Mouse (Mus musculus) embryo, embryonic 10.5 days (tissue): ENCODE data around the gene Erv3.
"Not testable (repeated sequence)": the region's sequence is repeated elsewhere in the genome, so short reads cannot be mapped to it uniquely, and the experiment has no call there.

Source experiments
- DNase-seq: peaks from one replicate; pipeline ENCODE4 v3.0.0-alpha.2; 2015; ENCODE audit warnings: low spot score

Erv3 gene

DNA sequence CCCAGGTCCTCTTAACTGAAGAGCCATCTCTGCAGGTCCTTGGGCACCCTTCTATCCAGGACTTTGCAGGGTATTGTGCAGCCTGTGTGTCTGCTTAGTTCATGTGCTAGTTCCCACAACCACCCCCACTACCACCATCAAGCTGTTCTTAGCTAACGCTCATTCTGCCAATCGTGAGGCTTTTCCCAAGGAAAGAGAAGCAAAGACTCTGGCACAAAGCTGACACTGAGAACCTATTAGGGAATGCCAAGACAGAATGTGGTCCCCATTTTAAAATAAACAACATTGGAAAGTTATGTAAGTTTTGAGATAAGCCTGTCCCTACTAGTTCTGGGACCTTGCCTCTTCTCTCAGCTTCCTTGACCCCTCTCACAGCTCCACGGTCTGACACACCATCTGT, 3.9 kb upstream of the Erv3 start:
- DNase-seq: no peak

DNA sequence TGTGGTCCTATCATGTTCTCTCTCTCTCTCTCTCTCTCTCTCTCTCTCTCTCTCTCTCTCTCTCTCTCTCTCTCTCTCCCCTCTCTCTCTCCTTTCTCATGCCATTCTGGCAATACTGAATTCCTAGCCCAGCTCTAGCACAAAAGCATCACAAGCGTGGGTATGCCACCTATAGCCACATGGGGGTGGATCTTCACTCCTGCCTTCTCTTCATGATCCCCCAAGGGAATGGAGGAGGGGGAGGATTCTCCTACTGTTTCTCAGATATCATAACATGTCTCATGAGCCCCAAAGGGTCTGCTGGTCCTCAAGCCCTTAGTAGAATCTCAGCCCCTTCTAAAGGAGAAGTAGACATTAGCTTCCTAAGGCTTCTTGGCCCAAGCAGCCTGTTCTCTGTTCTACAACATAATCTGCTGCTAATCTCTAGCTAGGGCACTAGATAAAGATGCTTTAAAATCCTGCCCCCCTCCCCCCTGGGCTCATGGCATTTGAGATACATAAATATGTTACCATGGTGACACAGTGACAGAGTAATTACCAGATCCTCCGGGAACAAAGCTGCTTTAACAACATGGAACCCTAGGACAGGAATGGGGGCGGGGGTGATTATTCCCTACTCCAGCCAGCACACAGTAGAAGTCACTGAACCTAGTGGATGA, 3.2 kb upstream of the Erv3 start:
- peak; percentile 33 for DNase-seq

DNA sequence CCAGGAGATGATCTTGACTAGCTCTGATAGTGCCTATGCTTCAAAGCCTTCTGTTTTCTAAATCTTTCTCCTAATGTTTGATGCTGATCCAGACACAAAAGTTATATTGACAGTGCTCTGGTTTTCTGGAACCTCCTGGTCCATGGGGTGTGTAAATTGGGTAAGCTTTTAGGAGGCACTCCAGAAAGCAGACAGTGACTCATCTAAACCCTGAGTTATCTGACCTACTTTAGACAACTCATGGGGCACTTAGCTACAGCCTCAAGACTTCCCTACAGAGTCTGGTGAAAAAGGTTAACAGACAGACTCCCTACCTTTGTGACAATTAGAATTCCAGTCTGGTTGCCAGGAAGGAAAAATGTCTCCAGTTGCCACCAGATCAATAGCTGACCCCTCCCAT, 1.7 kb downstream of the Erv3 start:
- no peak for DNase-seq

DNA sequence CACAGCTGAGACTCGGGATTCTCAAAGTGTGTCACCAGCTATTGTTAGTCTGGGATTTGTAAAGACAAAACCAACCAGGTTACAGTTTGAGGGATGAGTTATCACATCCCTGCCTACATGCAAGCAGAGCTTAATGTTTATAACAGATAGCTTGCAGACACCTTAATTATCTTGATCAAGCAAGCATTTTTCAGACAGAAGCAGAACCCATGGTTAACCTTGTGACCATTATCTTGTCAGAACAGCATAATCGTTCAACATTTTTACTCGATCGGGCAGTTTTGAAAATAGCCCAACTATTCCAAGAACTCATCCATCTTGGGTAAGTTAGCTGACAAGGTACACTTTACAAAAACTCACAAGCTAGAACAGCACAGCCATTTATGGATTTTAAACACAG, 5.8 kb downstream of the Erv3 start:
- no peak for DNase-seq

DNA sequence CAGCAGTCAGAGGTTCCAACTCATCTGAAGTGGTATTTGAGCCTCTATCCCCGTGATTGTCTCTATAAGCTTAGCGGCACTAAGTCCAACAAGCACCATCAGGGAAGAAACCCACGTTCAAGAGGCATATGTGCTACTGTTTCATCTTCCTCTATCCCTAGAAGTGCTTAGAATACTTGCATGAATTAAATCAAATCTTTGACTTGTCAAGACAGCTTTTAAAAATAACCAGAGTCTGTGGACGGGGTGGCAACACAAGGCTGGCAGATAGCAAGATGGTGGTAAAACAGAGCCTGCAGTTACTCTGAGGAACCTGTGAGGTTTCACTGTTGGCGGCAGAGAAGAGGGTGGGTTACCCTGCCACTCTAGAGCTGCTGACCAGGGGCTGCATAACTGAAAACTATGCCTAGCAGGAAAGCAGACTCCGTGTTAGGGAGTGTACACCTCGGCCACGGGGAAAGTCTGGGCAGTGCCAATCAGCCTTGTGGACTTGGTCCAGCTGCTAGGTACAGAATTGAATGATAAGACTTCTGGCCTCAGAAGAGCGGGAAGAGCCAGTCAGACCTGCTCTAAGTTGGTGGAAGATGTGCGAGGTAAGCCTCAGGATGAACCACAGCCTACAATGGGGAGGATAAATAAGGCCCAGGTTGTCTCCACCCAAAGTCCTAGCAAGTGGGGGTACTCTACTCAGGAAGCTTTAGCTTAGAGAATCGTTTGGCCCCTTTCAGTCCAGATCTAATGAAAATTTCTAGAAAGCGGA, 8.0 kb downstream of the Erv3 start:
- no peak for DNase-seq

DNA sequence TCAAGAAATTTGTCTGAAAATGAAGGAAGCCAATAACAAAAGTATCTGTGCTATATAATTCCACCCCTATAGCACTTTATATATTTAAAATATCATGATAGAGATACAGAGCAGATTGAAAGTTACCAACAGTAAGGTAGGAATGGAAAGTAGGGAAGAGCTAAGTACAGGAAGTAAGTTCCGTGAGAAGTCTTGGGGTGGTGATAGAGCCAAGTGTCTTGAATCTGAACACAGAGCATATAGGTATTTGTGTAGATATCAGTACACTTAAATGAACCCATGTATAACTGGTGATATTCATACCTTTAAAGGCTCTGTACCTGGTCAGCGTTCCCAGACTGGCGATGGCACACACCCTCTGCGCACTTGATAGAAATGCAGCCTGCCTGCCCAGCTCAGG, 9.5 kb downstream of the Erv3 start:
- no peak for DNase-seq

DNA sequence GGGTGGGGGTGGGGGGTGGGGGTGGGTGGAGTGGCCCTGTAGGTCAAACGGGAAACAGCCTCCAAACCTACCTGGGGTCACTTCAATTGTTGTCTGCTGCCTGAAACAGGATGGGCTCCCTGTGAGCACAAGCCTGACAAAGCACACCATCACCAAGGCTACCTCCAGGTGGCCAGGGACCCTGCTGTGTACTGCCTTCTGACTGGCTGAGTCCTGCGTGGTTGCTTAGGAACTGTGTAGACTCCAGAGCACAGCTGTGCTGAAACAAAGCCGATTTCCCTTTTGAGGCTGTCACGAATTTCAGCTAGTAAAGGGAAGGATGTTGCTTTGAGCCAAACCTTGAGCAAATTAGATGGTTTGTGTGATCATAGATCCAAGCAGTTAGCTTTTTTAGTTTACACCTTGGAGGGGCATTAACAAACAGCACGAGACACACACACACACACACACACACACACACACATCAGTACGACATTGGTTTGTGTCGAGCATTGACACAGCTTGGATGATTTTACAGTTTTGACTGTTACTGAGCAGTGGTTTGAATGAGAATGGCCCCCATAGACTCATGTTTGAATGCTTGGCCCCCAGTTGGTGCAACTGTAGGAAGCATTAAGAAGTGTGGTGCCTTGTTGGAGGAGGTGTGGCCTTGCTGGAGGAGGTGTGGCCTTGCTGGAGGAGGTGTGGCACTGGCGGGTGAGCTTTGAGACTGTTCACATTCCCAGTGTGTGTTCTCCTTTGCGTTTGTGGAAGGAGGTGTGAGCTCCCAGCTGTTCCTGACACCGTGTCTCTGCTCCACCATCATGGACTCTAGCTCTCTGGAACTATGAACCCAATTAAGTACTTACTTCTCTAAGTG, 11.8 kb downstream of the Erv3 start:
- DNase-seq: peak; percentile 78

DNA sequence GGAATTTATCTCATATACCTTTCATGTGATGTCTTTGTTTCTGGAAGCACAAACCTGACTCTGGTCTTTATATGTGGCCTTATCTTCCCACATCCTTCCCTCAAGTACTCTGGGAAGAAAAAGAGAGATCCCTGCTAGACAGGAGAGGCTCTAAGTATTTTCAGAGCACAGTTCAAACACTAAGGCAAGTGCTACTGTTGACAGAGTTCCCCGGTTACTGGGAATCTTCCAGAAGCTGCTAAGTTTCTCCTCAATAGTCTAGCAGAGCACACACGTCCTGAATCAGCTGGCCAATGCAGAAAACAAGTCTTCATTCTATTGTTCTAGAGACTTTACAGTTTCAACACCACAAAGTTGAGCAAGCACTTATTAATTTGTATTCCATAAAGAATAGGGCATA, 12.7 kb downstream of the Erv3 start:
- no peak for DNase-seq

DNA sequence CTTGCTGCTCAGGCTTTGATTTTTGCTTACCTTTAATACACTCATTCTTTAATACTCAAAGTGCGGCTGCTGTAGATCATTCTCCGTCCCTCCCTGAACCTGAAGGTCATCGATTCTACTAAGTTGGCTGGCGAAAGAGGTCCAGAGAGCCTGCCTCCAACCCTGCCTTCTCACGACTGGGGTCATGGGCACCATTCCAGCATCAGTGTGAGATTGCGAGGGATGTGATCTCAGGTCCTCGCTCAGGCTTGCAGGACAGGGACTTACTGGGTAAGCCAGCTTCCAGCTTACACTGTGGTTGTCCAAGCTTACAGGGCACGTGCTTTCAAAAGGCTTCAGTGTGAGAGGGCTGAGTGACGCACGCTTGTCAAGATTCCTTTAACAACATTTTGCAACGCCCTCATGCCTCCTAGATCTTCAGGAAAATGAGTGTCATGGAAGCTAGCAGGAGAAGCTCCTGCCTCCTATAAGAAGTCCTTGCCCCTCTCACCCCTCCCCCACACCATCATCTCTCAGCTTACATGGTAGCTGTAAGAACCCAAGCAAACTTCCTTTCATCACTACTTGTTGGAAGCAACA, 13.3 kb downstream of the Erv3 start:
- no peak for DNase-seq

DNA sequence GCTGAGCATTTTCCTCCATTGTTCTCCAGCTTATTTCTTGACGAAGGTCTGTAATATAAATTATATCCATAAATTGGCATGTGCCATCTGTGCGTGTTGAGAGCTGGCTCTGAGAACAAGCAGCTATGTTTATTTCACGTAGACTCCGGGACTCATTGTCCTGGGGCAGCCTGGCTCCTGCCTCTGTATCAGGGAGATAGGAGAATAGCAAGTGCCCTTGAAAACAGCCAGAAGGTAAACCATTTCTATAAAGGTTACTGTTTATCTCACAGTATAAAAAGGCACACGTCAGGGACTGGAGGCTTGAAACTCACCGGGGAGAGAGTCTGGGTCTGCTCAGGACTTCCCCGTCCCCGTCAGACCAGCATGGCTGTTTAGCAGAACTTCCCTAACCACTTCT, 13.9 kb downstream of the Erv3 start:
- no peak for DNase-seq

DNA sequence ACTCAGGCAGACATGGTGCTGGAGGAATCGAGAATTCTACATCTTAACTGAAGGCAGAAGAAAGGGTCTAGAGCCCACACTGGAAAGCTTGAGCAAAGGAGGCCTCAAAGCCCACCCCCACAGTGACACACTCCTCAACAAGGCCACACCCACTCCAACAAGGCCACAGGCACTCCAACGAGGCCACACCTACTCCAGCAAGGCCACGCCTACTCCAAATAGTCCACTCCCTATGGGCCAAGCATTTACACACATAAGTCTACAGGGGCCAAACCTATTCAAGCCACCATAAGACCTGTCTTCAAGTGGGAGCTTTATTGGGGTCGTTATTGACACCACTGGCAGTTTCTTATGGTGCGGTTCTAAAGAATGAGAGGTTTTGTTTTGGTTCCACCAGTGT, 17.0 kb downstream of the Erv3 start:
- no peak for DNase-seq

DNA sequence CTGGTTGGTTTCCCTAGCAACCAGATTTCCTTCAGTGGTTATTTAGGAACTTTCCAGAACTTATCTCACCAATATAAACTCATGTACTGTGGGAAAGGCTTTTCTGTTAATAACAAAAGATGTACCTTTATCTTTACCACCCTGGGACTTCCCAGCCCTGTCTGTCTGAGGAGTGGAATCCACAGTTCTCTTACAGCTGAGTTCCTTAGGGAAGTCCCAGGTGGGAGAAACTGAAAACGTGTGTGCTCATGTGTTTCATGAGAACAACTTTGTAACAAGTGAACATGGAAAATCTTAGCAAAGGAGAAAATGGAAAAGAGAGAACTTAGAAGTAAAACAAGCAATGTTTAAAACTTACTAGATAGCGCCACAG, 18.2 kb downstream of the Erv3 start:
- no peak for DNase-seq

DNA sequence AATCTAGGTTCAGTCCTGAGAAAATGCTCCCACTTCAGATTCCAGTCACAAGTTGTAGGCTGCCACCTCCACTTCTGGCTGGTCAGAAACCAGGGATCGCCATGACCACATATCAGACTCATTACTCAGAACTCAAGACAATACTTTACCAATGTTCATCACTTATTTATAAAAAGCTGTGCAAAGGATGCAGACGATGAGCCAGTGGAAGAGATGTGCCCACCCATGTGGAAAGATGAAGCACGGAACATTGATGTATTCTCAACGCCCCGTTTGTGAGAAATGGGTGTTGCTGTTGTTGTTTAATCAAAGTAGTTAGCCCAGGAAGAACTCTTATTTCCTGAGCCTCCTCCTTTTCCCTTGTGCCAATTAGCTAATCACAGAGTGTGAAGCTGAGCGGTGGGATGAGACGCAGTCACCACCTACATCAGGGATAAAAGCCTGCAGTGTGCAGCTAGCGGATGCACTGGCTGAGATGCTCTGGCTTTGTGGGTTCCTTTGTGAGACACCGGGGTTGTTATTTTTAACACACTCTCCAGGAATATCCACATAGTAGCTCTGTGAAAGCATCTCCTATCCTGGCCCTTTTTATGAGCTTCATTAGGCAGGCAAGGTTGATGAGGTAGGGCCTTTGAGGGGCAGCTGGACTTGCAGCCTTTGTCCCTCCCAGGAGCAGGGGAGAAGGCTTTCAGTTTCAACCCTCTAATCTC, 18.8 kb downstream of the Erv3 start:
- DNase-seq: no peak

DNA sequence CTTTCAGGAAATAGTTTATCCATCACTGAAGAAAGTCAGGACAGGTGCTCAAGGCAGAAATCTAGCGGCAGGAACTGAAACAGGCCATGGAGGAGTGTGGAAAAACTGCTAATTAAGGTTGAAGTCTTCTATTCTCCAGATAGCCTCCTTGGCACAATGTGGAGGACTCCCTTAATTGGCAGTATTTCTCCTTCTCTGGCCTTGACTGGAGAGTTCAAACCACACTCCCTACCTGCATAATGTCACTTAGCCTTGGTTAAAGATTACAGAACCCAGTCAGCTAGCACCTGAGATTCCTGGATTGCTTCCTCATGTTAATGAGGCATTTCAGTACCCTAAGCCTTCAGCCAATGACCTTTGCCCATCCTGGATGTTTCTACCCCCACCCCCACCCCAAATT, 25.3 kb downstream of the Erv3 start:
- no peak for DNase-seq

DNA sequence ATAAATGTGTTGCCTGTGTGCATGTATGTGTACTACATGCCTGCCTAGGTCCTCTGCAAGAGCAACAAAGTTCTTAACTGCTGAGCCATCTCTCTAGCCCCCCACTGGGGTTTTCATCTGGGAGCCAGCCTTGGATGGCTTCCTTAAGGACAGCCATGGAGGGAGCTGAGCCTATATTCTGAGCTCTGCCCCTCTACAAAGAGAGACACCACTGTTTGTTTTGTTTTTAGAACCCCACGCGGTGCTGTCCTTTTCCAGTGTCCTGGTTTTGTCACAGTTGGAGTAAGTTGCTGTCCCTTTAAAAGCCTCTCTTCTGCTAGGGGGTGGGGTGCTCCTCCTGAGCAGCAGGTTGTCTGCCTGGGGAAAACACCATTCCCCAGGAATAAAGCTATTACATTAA, 27.7 kb downstream of the Erv3 start:
- no peak for DNase-seq

DNA sequence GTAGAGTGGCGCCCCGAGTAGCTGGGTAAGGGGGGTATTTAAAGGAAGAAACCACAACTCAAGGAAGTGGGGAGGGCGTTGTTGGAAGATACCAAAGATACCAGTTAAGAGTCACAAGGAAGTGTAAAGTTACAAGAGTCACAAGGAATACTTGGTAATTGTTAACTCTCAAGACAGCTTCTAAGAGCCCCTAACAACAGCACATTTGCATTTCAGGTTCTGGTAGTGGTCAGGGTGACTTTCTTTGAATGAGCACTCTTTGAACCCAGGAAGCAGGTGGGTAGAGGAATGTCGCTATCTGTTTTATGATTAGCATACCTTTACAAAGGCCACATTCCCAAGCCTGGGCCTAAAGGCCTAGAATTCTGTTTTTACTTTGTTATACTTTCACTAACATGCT, 28.6 kb downstream of the Erv3 start:
- not testable (repeated sequence) for DNase-seq

DNA sequence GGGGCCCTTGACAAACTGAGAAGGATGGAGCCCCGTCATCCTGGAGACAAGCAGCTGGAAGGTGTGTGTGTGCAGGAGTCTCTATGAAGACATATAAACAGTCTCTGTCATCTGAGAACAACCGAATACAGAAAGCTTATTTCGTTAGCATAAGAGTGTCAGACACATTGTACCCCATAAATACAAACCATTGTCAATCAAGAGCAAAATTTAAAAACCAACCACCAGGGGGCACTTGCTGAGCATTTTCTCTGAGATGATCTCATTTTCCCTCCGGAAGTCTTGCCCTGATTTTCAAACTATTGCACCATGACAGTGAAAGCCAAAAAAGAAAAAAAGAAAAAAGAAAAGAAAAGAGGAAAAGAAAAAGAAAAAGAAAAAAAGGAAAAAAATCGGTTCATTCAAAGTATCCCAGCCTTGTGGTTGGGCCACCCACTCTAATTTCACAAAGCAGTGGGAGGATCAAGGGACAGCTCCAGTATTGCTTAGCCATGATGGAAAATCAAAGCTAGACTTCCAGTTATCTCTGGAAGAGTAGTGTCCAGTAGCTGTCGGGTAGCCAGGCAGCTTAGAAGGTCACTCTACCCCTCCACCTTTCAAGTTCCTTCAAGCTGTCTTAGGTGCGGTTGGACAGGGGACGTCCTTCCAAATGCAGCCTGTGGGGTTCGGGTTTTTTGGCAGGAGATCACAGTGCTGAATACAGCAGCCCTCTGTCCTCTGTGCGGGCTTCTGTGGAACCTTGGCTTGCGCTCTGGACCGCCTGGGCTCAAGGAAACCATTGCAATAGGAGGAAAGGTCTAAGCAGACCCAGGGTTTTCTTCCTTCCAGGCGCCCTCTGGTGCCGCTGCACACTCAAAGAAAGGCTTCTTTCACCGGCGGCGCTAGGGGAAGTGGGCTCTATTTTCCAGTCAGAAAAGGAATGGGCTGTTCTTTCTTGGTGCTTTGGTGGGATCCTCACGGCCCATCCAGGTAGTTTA, 31.3 kb downstream of the Erv3 start:
- DNase-seq: peak; percentile 86

DNA sequence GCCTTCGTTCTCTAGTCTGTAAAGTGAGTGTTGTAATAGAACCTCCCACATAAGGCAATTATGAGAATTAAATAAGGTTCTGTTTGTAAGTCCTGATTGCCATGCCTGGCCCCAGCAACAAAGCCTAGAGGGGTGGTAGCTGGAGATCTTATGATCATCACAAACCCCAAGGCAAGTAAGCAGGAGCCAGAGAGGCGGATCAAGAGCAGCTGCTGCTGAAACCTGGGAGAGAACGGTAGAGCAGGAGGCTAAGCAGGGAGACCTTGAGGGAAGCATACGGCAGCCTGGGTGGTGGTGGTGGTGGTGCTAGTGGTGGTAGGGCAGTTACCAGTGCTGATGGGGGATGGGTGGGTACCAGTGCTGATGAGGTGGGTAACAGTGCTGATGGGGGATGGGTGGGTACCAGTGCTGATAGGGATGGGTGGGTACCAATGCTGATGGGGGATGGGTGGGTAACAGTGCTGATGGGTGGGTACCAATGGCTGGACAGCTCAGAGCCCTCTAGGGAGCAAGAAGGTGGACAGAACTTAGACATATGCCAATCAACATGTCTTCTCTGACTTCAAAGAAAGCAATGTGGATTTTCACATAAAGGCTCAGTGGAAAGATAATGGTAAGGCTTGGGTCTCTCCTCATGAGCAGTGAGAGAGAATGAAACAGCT, 32.4 kb downstream of the Erv3 start:
- DNase-seq: no peak

DNA sequence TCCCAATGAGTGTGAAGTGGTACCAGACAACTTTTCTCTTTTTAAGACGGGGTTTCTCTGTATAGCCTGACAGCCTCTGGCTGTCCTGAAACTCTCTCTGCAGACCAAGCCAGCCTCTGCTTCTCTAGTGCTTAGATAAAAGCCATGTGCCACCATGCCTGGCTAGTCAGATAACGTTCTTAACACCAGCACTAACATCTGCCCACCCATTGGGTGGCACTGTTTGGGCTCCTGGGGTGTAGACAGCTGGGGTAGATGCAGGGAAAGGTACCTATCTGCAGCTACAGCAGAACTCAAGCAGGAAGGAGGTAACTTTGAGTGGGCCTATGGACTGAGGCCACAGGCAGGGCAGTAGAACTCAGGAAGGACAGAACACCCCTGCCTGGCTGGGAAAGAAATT, 34.0 kb downstream of the Erv3 start:
- no peak for DNase-seq

DNA sequence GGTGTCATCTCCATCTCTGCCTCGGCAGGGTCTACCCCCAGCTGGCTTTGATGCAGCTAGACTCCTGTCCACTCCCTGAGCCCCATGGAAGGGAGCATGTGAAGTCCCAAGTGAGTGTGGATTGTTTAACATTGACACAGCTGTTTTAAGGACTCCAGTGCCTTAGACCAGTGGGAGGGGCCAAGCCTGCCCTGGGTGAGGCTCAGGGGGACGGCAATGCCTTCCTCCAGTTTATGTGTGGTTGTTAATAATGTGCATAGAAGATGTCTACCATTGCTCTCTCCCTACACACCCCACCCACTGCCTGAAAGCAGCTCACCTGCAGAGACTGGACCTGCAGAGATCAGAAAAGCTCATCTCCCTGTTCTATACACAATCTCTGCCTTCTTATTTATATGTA, 35.6 kb downstream of the Erv3 start:
- no peak for DNase-seq
